Mouse (Mus musculus) cerebellum, postnatal 4 days (tissue): Measurements from ENCODE around the gene St7l.

Source experiments
- DNase-seq, 2 experiments: peaks; one replicate each; pipeline ENCODE4 v3.0.0; 2022; ENCODE audit warnings: low spot score in 2 of 2, mixed read lengths in 1 of 2

The St7l gene

DNA sequence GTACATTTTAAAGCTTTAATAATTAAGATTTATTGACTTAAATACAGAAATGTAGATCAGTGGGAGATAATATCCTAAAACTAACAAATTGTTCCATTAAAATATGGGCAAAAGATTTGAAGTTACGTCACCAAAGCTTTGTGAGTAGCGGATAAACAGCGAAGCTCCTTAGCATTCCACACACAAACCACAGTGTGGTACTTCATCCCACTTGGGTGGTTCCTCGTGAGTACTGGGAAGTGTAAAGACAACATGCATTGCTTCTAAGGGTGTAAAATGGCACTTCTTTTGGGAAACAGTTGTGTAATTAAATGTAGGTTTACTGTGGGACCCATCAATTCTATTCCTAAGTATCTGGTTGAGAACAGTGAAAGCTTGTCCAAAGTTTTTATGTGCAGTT, 37.3 kb downstream of the St7l start:
- DNase-seq: no peak

DNA sequence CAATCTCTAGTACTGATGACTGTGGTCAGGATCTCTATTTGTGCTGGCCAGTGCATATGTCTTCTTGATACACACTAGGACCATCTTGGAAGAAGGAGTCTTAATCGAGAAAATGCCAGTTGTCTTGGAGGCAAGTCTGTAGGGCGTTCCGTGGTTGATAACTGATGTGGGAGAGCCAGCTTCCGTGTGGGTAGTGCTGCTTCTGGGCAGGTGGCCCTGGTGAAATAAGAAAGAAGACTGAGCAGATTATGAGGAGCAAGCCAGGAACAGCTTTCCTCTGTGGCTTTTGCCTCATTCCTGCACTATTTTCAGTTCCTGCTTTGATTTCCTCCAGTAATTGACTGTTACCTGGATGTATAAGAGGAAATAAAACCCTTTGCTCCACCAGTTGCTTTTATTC, 41.6 kb downstream of the St7l start:
- no peak for DNase-seq

DNA sequence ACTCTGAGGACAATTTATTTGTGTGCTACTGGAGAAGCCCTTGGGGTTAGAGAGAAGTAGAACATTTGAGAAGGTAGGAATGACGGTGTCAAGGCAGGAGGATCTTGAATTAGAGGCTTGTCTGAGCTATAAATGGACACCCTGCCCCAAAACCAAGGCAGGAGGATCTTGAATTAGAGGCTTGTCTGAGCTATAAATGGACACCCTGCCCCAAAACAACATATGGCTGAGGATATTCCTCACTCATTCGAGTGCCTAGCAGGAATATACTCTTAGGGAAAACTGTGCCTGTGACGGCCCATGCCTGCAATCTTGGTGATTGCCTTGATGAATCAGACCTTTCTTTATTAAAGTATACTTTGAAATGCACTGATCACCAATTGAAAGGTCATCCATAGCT, 42.2 kb downstream of the St7l start:
- no peak for DNase-seq

GRCm38 (mm10) chr3:104909195-104909594, 45.4 kb downstream of the St7l start:
- no peak for DNase-seq

DNA sequence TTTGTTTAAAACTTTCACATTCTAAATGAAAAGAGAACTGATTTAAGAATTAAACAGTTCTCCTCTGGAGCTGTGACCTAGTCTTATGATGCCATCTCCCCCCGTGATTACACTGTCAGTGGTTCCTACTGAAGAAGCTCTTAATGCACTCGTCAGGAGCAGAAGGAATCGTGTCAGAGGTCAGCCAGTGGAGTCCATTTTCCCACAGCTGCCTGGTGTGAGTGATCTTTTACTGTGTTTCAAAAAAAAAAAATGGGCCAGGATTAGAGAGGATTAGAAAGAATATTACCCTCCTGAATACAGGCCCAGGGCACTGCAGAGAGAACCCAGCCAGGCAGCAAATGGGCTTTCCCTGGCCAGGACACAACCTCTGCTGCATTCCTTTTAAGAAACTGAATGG, 51.2 kb downstream of the St7l start:
- DNase-seq: no peak

DNA sequence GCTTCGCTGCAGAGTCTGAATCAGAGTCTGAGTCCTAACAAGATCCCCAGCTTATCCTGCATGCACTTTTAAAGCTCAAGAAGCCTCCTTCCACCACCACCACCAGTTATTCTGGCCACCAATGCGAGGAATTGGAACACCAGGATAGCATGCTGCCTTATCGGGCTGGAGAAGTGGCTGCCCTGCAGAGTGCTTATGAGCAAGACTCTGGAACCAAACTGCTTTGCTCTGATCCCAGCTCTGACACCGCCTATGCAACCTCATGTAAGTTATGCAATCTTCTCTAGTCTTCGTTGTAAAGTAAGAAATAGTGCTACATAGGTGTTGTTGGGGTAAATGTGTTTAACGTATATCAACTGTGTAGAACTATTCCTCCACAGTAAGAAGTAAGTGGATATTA, 65.6 kb downstream of the St7l start:
- no peak for DNase-seq

DNA sequence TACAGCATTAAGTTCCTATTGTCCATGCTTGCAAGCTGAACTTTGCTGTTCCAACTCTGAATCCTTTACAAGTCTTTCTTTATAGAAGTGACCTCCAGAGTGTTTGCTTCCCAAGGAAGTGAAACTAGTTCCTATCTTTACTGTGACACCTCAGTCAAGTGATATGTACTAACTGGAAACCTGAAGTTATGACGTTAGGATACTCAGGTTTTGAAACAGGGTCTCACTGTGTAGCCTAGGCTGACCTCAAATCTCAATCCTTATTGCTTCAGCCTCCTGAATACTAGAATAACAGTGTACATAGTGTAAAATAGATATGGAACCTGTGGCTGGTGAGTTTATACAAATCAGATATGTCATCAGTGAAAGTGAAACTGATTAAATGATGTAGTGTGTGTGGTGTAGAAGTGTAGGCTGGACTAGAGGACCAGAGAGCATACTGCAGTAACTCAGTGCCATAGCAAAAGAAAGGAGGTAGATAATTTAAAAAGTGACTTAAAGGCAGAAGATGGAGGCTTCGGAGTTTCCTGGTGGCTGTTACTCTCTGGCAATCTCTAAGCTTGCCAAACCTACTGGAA, 74.0 kb downstream of the St7l start:
- DNase-seq: no peak

DNA sequence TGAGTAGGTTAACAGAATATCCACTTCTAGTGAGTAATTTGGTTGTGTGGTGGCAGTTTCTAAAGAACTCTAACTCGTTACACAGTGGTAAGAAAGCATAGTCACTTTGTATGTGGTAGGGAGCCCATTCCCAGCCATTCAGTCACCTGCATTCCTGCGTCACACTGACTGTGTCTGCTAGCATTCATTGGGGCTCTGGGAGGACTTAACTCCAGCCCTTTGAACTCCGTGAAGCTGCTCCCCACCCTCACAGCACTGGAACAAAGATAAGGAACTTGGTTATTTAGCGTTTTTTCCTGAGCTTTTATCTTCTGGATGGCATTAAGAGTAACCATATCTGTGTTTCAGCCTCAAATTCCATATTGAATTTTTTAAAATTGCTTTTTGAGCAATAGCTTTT, 74.5 kb downstream of the St7l start:
- DNase-seq: no peak

DNA sequence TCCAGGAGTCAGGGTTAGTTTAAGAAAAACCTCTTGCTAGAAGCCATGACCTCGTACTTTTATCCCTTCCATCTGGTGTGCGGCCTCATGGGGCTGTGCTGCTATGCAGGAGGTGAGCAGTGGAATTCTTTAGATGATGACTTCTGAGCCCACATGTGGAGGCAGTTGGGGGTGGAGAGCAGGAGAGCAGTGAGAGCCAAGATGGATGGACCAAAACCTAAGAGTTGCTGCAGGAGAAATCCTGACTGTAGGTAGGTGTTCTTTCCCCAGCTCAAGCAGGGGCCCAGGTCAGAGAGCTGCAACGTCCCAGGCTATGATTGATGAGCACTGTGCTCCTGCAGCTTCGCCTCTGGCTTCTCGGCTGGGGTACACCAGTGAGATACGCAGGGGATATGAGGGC, 76.9 kb downstream of the St7l start:
- no peak for DNase-seq

DNA sequence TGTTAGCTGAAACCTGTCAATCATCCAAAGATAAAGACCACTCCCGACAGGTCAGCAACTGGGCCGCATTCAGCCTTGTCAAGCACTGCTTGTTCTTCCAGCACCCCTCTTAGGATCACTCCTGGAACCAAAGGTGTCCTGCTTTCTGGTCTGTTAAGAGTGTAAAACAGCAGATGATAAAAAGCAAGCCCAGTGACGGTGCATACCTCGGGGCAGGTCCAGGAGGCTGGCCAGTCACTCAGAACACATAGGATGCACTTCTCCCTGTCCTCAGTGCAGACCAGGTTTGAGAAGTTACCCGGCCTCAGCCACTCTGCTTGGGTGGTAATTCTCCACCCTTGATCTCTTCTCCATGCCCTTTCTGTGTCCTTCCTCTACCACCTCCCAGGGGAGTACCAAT, 78.9 kb downstream of the St7l start:
- DNase-seq: no peak

DNA sequence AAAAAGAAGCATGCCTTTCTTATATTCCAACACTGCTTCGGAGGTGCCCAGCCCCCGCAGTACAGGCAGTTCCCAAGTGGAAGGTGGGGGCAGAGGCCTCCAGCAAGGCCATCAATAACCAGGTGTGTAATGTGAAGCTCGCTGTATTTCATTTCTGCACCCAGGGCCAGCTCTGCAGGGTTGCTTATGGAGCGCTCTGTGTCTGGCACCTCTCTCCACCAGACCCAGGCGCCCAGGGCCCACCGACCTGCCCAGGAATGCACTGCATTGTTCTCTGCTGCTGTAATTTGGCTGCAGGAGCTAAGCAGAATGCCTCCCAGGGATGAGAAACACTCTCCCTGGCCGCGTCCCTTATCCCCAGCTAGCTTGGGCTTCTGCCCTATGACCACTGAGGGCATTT, 79.5 kb downstream of the St7l start:
- no peak for DNase-seq

DNA sequence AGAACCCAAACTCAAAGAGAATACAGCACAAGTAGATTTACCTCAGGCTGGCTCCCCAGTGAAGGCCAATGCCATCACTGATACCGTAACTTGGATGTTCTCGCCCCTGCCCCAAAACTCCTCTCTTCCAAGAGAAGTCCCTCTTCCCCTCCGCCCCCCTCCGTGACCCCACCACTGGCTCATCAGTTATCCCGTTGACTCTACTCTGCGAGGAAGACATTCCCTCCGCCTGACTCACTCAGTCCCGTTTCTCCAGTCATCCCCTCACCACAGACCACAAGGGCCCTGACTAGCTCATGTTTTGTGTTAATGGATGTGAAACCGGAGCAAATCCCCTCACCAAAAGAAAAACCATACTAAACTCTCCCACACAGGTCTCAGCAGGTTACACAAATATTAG, 81.1 kb downstream of the St7l start:
- DNase-seq: no peak

DNA sequence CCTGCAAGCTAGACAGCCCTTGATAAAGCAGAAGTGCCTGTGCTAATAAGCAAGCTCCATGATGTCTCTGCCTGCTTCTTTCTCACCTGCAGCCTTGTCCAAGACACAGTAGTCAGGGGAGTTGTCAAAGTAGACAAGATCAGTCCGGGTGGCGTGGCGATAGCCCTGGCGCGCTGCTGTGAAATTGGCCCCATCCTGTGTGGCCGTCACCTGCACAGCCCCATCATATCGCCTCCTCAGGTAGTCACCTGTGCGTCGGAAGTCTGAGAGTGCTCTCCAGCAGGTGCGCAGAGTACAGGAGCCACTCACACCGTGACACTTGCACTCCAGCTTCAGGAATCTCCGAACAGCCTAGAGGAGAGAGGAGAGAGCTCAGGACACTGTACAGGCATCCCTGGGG, 87.1 kb downstream of the St7l start:
- no peak for DNase-seq

DNA sequence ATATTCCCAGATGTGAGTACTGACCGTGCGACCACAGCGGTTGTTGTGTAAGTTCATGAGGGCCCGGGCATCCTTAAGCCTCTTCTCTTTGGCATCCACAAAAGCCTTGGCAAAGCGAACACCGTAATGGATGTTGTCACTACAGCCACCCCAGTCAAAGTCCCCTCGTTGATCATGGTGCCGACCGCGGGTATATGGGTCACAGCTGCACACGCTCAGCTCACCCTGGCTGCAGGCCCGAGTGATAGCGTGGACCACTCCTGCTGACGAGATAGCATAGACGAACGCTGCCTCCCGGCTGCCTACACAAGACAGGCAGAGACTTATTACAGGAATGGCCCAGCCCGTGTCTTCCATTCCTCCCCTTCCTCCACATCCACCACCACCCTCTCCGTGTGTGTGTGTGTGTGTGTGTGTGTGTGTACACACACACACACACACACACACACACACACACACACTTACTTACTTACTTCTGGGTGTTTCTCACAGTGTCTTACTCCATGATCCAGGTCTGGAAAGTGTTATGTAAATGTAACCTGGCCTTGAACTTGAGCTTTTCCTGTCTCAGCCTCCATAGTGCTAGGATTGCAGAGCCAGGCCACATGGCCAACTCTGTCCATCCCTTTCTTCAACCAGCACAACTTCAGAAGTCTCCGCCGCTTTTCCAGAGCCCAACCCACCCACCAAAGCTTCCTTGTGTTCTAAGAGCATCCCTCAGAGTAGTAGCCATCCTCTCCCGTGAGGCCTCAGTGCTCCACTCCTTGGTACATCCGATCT, 89.3 kb downstream of the St7l start:
- DNase-seq: no peak

DNA sequence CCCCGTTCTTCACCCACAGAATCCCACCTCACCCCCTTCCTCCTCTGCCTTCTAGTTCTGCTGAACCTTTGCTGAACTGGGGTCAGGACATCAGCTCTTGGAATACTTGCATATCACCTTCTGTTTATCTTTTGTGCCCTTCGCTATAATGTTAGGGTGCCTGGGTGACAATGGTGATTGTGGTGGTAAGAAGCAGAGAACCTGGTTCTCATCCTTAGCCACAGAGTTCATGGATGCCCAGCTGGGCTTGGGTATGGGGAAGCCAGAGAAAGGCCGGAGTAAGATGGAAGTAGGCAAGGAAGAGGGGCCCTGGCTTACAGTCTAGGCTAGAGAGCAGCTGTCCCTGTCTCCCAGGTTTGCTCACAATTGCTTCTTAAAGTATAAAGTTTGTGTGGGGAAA, 90.3 kb downstream of the St7l start:
- DNase-seq: no peak

DNA sequence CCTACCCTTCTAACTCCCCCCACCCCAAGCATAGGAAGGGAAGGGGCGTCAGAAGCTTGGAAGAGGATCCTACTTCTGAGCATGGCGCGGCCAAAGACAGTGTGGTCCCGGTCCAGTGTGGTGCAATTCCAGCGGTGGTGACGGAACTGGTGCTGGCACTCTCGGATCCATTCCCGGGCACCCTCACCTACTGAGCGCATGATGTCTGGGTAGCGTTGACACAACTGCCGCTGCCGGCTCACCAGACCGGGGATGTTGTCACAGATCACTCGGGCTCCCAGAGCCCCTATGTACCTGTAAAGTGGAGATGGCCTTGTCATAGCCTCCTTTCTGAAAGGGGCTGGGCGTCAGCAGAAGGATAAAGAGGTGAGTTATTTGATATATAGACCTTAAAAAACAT, 90.7 kb downstream of the St7l start:
- no peak for DNase-seq

GRCm38 (mm10) chr3:104956131-104956581, 92.4 kb downstream of the St7l start:
- DNase-seq: no peak

DNA sequence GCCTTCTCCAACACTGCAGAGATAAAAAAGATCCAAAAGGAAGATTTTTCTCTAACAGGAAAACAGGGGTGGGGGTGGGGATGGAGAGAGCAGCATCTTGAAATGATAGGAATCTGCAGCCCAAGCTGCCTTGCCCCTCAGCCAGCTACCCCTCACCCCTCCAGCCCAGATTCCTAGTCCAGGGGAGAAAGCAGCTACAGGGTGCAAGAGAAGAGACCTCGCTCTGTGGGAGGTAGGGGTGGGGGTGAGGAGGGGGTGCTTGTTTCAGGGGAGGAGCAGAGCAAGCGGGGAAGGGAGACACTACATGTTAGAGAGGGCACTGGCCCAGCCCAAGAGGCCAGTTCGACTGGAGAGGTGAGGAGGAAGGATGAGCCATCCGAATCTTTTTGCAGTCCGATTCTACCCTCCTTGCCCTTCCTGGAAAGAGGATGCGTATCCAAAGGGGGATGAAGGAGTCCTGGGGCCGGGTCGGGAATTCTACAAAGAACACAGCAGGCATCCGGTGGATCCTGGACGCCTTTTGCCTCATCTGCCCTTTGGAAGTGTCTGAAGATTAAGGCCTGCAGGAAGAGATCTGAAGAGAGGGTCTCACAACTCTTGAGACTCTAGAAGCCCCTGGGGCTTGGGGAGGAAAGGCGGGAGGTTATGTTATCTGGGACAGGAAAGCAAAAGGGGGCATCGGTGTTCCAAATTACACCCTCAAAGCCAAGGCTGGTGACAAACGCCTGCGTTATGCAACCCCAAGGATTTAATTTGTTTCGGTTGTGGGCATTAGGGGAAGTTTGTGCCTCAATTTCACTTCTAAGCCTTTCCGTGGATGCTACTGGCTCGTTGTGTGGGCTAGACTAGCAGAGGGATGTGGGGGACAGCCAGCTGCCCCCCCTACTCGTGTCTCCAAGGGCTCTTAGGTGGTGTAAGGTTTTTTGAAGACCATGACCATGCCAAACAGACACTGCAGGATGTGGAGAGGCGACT, 96.5 kb downstream of the St7l start:
- no peak for DNase-seq

- DNase-seq: no peak
Measured at GRCm38 (mm10) chr3:104961066-104962059, 97.6 kb downstream of the St7l start, which contains the start of gene Wnt2b. TSS of gene Wnt2b (minus strand) at chr3:104961921.

DNA sequence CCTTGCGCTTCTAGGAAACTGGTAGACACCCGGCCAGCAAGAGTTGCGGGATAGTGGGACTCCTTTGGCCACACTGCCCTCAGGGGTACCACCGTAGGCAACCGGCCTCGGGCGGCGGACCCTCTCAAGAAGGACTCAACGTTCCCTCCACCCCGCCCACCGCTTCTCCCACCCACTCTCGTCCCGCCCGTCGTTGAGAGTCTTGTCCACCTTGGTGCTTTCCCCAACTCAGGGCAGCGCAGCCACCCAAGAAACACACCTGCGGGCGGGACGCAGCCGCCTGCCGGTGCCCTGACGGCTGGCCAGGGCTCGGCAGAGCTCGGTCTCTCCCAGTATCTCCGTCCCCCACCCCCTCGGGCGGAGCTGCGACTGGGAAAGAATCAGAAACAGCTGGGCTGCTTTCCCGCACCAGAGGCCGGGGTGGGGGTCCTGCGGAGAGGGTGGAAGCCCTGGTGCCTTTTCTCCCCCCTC, 98.4 kb downstream of the St7l start:
- DNase-seq: no peak

DNA sequence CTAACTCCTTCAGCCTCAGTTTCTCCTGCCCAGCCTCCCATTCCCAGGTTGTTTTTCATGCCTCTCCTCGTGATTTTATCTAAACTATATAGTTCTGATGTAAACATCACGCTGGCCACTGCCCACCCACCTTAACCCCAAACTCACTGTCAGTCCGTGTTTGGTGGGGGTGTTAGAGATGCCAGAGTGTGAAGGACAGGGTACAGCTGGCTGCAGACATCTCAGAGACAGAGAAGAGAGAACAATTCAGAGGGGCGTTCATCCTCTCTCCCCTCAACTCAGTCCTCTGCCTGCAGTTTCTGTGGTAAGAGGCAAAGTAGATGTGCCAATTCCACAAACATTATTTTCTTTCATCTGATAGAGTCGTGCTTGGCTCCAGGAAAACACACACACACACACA, 99.1 kb downstream of the St7l start:
- DNase-seq: no peak
